Mouse (Mus musculus) kidney, embryonic 15.5 days (tissue): ENCODE data around the gene Rffl. TPM values are rescaled to one million over a fixed set of nuclear protein-coding genes. Genes with fewer than 3 reads are reported as not detected.
A peak's percentile ranks its signal among the peaks of the same experiment; 100 is the strongest.

Experiments
- ATAC-seq: fragments of 200-750 bp; cut with Nextera tagmentation; replicated peaks from 2 replicates; pipeline ENCODE4 v1.8.0; 2017; ENCODE audit warnings: moderate TSS enrichment; ENCODE audit not compliant: low FRiP score
- H3K27ac ChIP-seq: fragments of 300-500 bp; sonication (generic); 2 replicates; pipeline ENCODE4 v1.5.1; 2015; ENCODE audit warnings: mild to moderate bottlenecking, inconsistent platforms
- H3K27me3 ChIP-seq: fragments of 300-500 bp; sonication (generic); 2 replicates; pipeline ENCODE4 v1.6.1; 2015; ENCODE audit warnings: inconsistent platforms
- H3K36me3 ChIP-seq: fragments of 300-500 bp; sonication (generic); 2 replicates; pipeline ENCODE4 v1.6.1; 2015; ENCODE audit warnings: inconsistent platforms
- H3K4me1 ChIP-seq: fragments of 300-500 bp; sonication (generic); 2 replicates; pipeline ENCODE4 v1.6.1; 2015; ENCODE audit warnings: inconsistent platforms
- H3K4me2 ChIP-seq: fragments of 300-500 bp; sonication (generic); 2 replicates; pipeline ENCODE4 v1.6.1; 2015; ENCODE audit warnings: moderate library complexity, mild to moderate bottlenecking, inconsistent platforms
- H3K4me3 ChIP-seq: fragments of 300-500 bp; sonication (generic); replicated peaks from 2 replicates; pipeline ENCODE4 v1.5.1; 2015; ENCODE audit warnings: mild to moderate bottlenecking, inconsistent platforms
- H3K9ac ChIP-seq: fragments of 300-500 bp; sonication (generic); 2 replicates; pipeline ENCODE4 v1.6.1; 2015; ENCODE audit warnings: mild to moderate bottlenecking, inconsistent platforms
- H3K9me3 ChIP-seq: fragments of 300-500 bp; sonication (generic); replicated peaks from 2 replicates; pipeline ENCODE4 v1.6.1; 2016; ENCODE audit warnings: inconsistent platforms
- WGBS: fragments of 180-500 bp; shearing (Covaris S2); methylation state at CpG from one replicate; pipeline ENCODE4 v1.1.7; 2015; ENCODE audit warnings: mixed read lengths; 5-methylcytosine and 5-hydroxymethylcytosine counted together
- polyA plus RNA-seq: library from polyadenylated mRNA; unstranded; fragments of >200 nt; fragmentation: Nextera tagmentation; extraction: Ambion mirVana; gene quantifications from 2 replicates; pipeline ENCODE4 v1.2.1, GENCODE M21; 2015

Gene Rffl
- polyA plus RNA-seq, 1 experiment from 2014 or later, result 23.6 TPM

DNA sequence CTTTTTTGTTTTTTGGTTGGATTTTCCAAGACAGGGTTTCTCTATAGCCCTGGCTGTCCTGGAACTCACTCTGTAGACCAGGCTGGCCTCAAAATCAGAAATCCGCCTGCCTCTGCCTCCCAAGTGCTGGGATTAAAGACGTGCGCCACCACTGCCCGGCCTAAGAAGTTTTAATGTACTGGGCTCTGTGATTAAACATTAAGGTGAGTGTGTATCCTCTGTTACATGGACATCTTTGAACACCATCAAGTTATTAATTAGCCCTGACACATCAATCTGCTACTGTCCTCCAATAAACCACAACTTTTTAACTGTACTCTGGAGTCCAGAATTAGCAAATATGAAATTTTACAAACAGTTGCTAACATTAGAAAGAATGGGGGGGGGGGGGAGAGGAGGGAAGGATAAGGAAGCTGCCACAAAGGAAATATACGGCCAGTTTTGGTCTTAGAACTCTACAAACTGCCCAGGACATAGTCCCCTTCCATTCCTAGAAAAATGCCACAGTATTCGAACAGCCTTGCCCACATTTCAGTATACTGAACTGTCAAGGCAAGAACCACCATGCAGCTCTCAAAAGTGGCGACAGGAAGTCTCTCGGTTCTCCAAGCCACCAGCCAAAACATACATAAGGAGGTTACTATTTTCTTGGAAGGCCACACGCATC lies 1.4 kb downstream of the Rffl start:
- no peaks in the 10 kb centered on the region for H3K27me3 ChIP-seq
- peaks cover 9% of the 10 kb centered on the region; the same call in 1 of the 2 replicates for H3K4me1 ChIP-seq
- H3K9ac ChIP-seq, result peak overlapping the region; percentile 72
- H3K9me3 ChIP-seq, result no peaks in the 10 kb centered on the region
- H3K4me3 ChIP-seq, result peak overlapping the region; percentile 96
- no peaks in the 10 kb centered on the region for H3K36me3 ChIP-seq
- no peak for ATAC-seq
- H3K27ac ChIP-seq, result peak overlapping the region; percentile 93
- H3K4me2 ChIP-seq, result peak overlapping the region; percentile 77
- WGBS, result 54% methylated on average over 9 of the region's 9 CpGs

DNA sequence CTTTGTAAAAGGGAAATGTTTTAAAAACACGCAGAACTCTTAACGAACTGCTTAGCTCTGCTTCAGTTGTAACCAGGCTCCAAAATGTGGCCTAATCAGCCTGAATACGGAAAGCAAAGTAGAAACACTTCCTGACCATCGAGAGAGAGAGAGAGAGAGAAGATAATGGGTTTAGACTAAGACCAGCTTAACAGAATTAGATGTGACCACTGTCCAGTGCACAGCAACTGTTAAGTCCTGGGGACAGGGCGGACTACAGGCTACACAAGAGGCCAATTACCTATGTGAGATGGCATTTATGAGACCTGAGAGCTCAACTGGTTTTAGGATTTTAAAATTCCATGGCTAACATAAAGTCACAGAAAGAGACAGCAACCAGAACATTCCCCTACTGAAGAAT lies 3.1 kb downstream of the Rffl start:
- no peak for ATAC-seq
- Histone ChIP-seq H3K9me3 (no peaks in the 10 kb centered on the region), H3K4me3 (no peak overlapping the region), H3K27me3 (no peaks in the 10 kb centered on the region), H3K4me1 (peaks cover 9% of the 10 kb centered on the region; the same call in 1 of the 2 replicates), H3K4me2 (no peak overlapping the region), H3K36me3 (no peaks in the 10 kb centered on the region), H3K9ac (no peak overlapping the region), H3K27ac (no peak overlapping the region)
- 79% methylated on average over 5 of the region's 5 CpGs for WGBS

DNA sequence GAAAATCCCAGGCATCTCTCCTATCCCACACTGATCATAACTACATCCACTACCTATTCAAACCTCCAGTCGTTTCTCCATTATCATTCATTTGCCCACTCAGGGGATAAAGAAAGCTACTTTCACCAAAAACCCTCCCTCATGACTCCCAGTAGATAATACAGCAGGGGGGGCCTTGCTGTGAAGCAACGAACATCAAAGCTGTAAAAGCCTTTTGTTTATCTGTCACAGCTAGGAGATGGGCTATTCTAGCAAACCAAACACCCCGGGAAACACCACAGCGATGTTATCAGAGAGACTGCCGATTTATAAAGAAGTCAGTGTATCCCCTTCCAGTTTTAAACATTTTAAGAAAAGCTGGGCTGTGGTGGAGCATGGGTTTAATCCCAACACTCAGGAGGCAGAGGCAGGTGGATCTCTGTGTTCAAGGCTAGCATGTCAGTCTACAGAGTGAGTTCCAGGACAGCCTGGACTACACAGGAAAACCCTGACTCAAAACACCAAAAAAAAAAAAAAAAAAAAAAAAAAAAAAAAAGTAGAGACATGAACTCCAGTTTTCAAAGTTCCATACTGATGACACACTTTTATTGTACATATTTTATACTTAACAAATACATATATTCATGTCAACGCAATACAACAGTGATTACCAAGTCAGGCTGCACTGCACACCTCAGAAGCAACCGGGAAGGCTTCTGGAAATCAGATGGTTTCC lies 4.0 kb downstream of the Rffl start:
- Histone ChIP-seq H3K4me2 (no peak overlapping the region), H3K4me3 (no peak overlapping the region), H3K27ac (no peak overlapping the region), H3K4me1 (peaks cover 13% of the 10 kb centered on the region), H3K9ac (no peak overlapping the region), H3K36me3 (no peaks in the 10 kb centered on the region), H3K27me3 (no peaks in the 10 kb centered on the region), H3K9me3 (no peaks in the 10 kb centered on the region)
- 38% methylated on average over 7 of the region's 7 CpGs for WGBS
- ATAC-seq, result no peak

DNA sequence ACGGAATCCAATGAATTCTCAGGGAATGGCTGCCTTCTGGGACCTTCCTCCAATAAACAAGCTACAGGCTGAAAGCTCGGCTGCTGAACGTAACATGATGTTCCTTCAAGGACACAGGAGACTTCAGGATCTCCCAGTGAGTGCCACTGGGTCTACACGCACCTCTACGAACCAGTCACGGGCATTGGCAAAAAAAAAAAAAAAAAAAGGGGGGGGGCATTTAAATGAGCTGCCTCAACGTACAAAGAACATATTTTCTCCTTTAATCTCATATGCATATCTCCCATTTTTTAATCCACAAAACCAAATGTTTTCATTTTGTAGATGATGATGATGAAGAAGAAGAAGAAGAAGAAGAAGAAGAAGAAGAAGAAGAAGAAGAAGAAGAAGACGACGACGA lies 5.1 kb downstream of the Rffl start:
- Histone ChIP-seq H3K27me3 (no peaks in the 10 kb centered on the region), H3K27ac (no peak overlapping the region), H3K4me3 (no peak overlapping the region), H3K4me2 (no peak overlapping the region), H3K9ac (no peak overlapping the region), H3K36me3 (no peaks in the 10 kb centered on the region), H3K4me1 (peaks cover 22% of the 10 kb centered on the region), H3K9me3 (no peaks in the 10 kb centered on the region)
- WGBS, result 84% methylated on average over 10 of the region's 10 CpGs
- ATAC-seq, result no peak

DNA sequence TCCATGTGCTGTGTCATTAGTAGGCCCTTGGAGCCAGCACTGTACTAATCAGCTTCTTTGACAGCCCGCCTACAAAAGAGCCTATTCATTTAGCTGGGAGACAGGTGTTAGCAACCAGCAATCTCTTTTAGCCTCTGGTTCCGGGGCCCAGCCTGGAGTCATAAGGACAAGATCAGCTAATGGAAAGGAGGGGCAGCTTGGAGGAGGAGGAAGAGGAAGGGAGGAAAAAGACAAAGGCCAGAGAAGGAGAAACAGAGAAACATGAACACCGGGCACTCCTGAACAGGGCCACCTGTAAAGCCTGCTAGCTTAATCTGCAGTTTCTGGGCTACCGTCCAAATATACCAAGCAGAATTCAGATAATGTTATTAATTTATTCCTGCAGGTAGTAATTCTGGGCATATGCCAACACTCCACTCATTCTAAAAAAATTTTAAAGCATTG lies 7.5 kb downstream of the Rffl start:
- ATAC-seq, result no peak
- peak overlapping the region; percentile 28; the same call in 1 of the 2 replicates for H3K27ac ChIP-seq
- WGBS, result 67% methylated on average over 4 of the region's 4 CpGs

DNA sequence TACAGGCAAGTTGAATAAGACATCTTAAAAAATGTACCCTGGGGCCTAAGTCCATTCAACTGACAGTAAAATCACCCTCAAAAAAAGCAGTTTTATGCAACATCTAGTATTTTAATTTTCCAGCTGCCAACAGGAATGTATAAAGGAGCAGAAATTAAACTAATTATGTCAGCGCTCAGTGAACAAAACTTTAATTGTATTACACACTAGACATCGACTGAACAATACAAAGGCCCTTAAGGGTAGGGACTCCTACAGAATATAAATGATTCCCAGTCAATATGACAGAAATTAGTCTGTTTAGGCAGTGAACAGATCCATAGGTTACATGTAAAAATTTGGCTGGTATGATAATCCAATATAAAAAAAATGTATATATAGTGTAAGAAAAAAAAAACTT lies 8.0 kb downstream of the Rffl start:
- Histone ChIP-seq H3K9me3 (no peaks in the 10 kb centered on the region), H3K9ac (no peak overlapping the region), H3K4me3 (no peak overlapping the region), H3K36me3 (no peaks in the 10 kb centered on the region), H3K27ac (no peak overlapping the region), H3K4me2 (no peak overlapping the region), H3K4me1 (peaks cover 17% of the 10 kb centered on the region), H3K27me3 (no peaks in the 10 kb centered on the region)
- WGBS, result 89% methylated on average over 2 of the region's 2 CpGs
- ATAC-seq, result no peak

More for the DNA sequence above, 7.5 kb downstream of the Rffl start:
- no peak overlapping the region for H3K4me2 ChIP-seq
- no peak overlapping the region for H3K4me3 ChIP-seq
- peaks cover 17% of the 10 kb centered on the region for H3K4me1 ChIP-seq
- H3K36me3 ChIP-seq, result no peaks in the 10 kb centered on the region
- no peak overlapping the region for H3K9ac ChIP-seq
- H3K27me3 ChIP-seq, result no peaks in the 10 kb centered on the region
- H3K9me3 ChIP-seq, result no peaks in the 10 kb centered on the region

DNA sequence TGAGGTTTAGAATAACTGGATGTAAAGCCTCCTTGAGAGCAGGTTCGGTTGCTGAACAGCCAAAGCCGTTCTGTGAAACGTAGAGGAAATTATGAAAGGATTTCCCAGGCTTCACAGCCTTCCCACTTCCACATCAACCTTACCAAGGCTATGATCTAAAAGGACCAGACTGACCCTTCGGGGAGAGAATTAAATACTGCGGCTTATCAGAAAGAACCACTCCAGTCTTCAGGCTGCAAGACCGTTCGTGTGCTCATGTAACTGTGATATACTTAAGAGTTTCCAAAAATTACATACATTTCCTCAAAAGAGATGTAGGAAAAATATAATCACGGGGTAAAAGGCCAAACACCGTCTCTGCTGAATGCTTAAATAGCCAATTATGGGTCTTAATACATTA lies 8.4 kb downstream of the Rffl start:
- Histone ChIP-seq H3K9ac (no peak overlapping the region), H3K9me3 (no peaks in the 10 kb centered on the region), H3K36me3 (no peaks in the 10 kb centered on the region), H3K4me3 (no peak overlapping the region), H3K4me1 (peaks cover 17% of the 10 kb centered on the region), H3K27me3 (no peaks in the 10 kb centered on the region), H3K27ac (no peak overlapping the region), H3K4me2 (no peak overlapping the region)
- 88% methylated on average over 9 of the region's 9 CpGs for WGBS
- no peak for ATAC-seq

DNA sequence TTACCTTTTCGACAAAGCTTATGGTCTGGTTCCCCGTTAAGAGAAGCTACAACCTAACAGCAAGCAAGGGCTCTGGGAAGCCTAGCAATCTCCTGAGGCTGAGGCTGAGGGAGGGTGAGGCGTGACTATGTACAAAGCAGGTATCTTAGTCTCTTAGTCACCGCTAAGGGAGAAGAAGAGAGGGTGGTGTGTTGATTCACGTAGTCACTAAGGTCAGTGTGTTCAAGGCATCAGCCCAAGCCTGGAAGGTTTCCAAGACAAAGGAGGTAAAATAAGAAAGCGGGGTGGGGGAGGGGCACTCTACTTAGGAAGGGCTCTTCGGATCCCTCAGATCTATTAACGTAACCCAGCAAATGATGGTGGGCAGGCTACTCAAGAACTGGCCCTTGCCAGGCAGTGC lies 9.5 kb downstream of the Rffl start:
- 62% methylated on average over 8 of the region's 8 CpGs for WGBS
- Histone ChIP-seq H3K36me3 (no peaks in the 10 kb centered on the region), H3K27ac (no peak overlapping the region)

DNA sequence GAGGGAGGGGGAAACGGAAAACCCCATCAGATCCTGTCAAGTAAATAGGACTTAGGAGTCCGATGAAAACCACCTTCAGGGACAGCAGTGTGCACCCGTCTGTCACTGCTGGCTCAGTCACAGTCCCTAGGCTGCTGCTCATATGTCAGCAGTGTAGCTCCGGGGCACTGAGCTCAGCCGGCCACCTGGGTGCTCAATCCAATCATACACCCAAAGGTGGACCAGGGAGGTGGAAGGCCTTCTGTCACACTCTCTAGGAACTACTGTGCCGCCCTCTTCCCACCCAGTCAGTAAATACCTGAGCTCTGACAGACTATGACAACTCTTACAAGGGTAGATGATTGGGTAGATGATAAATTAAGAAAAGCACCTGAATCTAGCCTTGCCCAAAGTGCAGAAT lies 10.3 kb downstream of the Rffl start:
- no peak for ATAC-seq
- H3K4me1 ChIP-seq, result peaks cover 27% of the 10 kb centered on the region
- 80% methylated on average over 6 of the region's 6 CpGs for WGBS
- H3K36me3 ChIP-seq, result no peaks in the 10 kb centered on the region
- H3K27me3 ChIP-seq, result no peaks in the 10 kb centered on the region
- H3K4me2 ChIP-seq, result no peak overlapping the region
- no peaks in the 10 kb centered on the region for H3K9me3 ChIP-seq
- H3K4me3 ChIP-seq, result no peak overlapping the region
- H3K27ac ChIP-seq, result no peak overlapping the region
- no peak overlapping the region for H3K9ac ChIP-seq

More for the DNA sequence above, 9.5 kb downstream of the Rffl start:
- Histone ChIP-seq H3K9ac (no peak overlapping the region), H3K4me3 (no peak overlapping the region), H3K4me1 (peaks cover 21% of the 10 kb centered on the region), H3K9me3 (no peaks in the 10 kb centered on the region), H3K27me3 (no peaks in the 10 kb centered on the region), H3K4me2 (no peak overlapping the region)
- ATAC-seq, result no peak

DNA sequence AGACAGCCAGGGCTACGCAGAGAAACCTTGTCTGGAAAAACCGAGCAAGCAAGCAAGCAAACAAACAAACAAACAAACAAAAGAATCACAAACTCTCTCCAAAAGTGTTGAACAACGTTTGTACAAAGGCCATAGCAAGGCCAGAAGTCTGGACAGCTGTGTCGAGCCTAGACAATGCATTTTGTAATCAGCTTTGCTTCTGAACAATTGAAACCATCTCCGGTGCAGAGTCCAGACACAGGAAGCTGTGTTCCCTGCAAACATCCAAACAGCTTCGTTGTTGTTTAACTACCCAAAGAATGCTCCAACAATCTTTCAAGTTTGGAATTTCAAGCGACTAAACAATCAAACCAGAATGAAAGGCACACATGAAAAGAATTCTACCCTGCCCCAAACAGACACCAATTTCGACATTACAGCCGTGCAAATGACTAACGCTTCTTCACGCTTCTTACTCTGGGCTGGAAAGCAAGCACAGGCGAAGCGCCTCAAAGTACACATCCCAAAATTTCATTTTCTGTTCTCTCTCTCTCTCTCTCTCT lies 13.6 kb downstream of the Rffl start:
- Histone ChIP-seq H3K4me1 (peaks cover 37% of the 10 kb centered on the region), H3K36me3 (no peaks in the 10 kb centered on the region), H3K4me2 (no peak overlapping the region), H3K27me3 (no peaks in the 10 kb centered on the region), H3K4me3 (no peak overlapping the region), H3K9me3 (no peaks in the 10 kb centered on the region), H3K27ac (no peak overlapping the region), H3K9ac (no peak overlapping the region)
- no peak for ATAC-seq
- WGBS, result 79% methylated on average over 13 of the region's 13 CpGs

DNA sequence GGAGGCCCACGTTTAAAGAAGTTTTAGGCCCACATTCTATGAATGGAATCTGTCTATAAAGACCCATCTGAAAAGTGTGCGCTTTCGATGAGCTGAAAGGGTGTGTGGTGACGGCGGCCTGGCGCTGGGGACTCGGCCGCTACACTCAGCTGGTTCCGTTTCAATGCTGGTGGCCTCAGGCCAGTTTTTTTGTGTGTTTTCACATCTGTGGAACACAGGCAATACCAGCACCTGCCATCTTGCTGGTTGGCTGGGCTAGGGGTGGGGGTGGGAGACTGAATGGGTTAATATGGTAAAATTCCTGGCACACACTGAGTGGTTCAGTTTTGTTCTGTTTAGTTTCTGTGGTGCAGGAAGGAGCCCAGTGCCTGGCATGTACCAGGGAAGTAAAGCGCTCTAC lies 15.0 kb downstream of the Rffl start:
- WGBS, result 80% methylated on average over 10 of the region's 10 CpGs
- H3K4me1 ChIP-seq, result peaks cover 33% of the 10 kb centered on the region

DNA sequence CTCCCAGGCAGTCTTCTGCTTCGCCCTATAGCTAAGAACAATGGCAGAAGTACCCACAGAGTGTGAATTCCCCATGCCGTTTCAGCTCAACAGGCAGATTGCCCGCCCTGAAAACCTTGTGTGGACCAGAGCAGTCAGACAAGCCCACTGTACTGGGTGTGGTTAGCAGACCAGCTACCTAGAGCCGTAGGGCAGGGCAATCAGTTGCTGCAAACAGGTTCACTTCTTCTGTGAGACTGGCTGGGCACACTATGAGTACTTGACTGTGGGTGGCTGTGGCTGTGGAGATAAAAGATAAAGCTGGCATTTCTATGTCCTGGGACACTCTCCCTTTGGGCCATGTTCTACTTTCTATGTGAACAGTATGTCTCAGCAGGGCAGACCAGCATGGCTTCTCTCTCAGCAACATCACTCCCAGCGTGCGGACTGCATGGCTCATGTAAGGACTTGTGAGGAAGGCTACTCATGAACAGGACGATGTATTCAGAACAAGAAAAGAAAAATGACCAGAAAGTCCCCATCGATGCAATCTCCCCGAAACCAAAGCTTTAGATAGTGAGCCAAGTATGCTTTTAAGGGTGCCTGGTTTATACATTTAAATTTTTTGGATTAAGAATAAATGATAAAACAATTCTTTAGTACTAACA lies 15.6 kb downstream of the Rffl start:
- Histone ChIP-seq H3K27ac (peak overlapping the region; percentile 47), H3K27me3 (no peaks in the 10 kb centered on the region), H3K9me3 (no peaks in the 10 kb centered on the region), H3K4me3 (no peak overlapping the region), H3K4me2 (no peak overlapping the region), H3K4me1 (peaks cover 35% of the 10 kb centered on the region), H3K36me3 (no peaks in the 10 kb centered on the region), H3K9ac (no peak overlapping the region)
- 80% methylated on average over 9 of the region's 9 CpGs for WGBS
- ATAC-seq, result peak; percentile 54; the same call in 1 of the 2 replicates

More for the DNA sequence above, 15.0 kb downstream of the Rffl start:
- no peak overlapping the region for H3K4me2 ChIP-seq
- H3K9ac ChIP-seq, result no peak overlapping the region
- peak overlapping the region; percentile 14; the same call in 1 of the 2 replicates for H3K27ac ChIP-seq
- ATAC-seq, result no peak
- H3K4me3 ChIP-seq, result no peak overlapping the region
- no peaks in the 10 kb centered on the region for H3K9me3 ChIP-seq
- no peaks in the 10 kb centered on the region for H3K36me3 ChIP-seq
- no peaks in the 10 kb centered on the region for H3K27me3 ChIP-seq
